Mouse (Mus musculus) cerebellum, adult 9-10 months (tissue): ENCODE data around the gene Osbpl3.
"Not testable (repeated sequence)": the region's sequence is repeated elsewhere in the genome, so short reads cannot be mapped to it uniquely, and the experiment has no call there.

Experiments used
- DNase-seq: peaks from one replicate; pipeline ENCODE4 v3.0.0; 2022

The Osbpl3 gene

DNA sequence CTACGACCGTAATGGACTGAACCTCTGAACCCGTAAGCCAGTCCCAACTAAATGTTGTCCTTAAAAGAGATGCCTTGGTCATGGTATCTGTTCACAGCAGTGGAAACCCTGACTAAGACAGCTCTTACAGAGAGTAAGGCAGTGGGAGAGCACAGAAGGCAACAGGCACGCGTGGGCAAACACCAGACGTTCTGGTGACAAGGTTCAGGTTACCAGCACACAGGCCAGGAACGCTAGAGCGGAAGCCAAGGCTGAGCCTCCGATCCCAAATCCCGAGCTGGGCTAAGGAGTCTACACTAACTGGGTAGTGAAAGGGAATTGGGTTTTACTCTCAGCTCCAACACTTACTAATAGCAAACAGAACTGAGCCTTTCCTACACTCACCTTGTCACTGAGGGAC, 3.8 kb downstream of the Osbpl3 start:
- no peak for DNase-seq

DNA sequence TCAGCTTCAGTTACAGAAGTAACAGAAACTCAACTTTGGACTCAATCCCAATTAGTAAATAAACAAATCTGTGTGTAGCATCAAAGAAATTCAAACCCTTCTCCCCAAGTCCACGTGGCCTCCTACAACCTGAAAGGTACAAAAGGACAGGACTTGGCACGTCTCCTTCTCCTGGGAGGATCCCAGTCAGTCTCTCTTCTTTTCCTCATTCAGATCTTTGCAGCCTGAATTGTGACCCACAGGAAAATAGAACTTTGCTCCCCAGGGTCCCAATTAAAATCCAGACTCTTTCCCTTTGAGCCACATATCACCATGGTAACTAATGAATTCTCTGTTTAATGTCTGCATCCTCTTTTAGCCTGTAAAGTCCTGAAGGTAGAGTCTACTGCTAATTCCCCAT, 10.4 kb downstream of the Osbpl3 start:
- DNase-seq = no peak

DNA sequence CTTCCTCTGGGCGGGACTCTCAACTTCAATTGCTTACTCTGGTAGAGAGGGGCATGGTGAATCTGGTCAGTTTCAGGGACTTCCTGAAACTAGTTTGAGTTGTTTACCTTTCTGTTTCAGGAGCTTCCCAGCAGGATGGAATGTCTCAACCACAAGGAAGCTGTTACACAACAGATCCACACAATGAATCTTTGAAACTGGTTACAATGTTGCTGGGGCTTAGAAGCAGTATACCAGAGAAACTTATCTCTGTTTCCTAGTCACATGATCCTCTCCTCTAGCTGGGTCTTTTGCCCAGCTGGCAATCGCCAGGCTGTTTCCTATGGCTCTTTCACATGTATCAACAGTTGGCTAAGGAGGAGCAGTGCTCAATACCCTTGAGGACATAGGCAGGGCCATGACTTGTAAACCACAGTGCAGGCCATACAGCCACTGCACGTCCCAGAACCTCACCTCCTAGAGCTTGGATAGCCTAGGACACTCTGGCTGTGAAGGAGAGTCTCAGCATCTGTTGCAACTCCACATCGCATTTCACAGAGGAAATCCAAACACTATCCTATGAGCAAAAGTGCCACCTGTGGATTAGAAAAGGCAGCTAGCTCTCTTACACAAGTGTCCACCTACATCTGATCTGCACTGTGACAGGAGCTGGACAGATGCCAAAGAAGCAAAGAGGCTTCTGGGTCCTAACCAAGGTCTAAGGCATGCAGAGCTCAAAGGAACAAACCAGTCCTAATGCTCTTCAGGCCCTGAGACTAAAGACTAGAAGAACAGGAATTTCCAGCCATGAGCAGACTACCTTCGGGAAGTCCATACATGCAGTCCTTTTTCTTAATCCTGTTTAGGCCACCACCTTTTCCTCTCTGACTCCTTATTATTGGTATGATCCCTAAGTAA, 14.8 kb downstream of the Osbpl3 start:
- no peak for DNase-seq

DNA sequence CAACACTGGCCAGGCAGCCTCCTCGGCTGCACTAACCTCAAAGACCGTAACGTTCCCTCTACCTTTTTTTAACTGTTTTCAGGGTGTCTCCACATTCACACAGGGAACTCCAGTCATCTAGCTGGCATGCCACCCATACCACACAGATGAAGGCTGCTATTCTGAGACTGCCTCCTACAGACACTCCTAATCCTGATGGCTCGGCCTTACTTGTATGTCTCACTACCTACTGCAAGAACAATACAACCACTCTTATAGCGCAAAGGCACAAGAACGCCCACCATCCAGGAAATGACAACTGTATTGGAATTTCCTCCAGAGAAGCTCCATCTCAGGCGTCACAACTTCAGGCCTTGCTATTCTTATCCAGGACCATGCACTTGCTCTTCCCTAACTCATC, 15.8 kb downstream of the Osbpl3 start:
- no peak for DNase-seq

DNA sequence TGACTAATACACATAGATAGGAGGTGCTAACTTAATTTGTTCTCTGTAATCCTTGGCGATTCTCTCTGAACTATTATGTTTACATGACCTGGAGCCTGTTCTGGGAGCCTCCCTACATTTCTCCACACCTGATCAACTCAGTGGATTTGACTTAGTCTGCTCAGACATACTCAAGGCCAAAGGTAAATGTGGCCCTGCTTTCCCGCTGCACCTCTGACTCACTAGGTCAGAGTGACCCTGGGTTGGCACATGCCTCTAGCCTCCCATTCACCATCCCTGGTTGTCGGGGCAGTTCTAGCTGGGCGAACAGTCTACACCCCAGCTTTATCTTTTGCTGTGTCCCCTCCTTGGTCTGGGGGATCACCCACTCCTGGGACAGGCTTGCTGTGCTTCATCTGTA, 17.1 kb downstream of the Osbpl3 start:
- not testable (repeated sequence) for DNase-seq

DNA sequence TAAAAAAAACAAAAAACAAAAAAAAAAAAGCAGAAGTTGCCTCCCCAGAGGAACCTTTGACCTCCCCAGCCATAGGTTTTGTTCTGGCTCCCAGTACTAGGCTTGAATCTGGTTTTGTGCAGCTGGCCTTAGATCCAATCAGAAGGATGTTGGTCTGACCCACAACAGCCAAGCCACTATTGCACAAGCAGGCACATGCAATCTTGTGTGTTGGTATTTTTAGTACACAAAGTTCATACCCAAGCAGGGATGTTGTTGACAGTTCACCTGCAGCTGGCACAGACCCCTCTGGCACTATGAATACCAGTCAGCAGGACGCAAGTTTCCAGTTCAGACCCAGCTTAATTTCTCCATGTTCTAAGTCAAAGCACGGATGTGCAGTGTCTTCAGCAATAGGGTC, 18.2 kb downstream of the Osbpl3 start:
- no peak for DNase-seq

DNA sequence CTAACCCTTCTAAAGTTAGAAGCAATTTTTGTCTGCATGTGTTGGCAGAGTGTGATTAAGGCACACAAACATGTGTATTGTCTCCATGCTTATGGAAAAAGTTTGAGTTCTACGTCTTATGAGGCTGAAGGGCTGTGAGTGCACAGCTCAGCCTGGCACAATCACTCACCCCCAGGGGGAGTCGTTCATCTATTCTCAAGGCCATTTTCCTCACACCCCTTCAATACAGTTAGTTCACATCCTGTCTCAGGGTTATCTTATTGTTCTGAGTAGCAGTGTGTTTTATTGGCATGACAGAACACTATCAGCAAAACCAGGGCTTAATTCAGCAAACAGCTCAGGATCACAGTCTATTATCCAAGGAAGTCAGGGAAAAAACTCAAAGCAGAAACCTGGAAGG, 19.3 kb downstream of the Osbpl3 start:
- DNase-seq = no peak

DNA sequence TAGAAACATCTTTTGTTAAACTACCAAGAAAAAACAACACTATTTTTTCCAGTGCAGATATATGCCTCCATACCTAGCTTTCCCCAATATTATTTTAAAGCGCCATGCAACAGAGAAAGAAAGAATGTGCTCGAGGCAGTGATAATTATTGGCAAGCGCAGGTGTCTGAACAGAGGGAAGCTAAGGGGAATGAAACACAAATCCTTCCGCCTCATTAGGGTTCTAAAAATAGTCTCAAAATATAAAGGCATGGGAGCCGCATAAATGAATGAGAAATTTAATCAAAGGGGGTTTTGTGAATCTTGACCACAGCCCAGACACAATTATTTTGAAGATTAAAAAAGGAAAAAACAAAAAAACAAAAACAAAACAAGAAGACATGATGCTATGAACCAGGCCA, 23.5 kb downstream of the Osbpl3 start:
- DNase-seq = peak; percentile 62

DNA sequence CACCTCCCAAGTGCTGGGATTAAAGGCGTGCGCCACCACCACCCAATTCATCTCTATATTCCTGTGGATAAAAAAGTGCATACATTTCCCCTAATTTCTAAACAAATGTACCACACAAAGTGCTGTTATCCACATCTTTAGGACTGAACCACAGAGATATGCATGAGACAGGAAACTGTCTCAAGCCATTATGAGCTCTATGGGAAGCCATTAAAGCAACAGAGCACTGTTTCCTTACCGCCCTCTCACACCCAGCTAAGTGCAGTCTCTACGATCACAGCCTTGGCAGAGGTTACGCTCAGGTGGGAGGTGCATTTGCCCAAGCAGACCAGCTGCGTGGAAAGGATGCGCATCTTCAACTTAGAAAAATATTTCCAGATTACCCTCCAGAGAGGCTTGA, 26.7 kb downstream of the Osbpl3 start:
- no peak for DNase-seq

DNA sequence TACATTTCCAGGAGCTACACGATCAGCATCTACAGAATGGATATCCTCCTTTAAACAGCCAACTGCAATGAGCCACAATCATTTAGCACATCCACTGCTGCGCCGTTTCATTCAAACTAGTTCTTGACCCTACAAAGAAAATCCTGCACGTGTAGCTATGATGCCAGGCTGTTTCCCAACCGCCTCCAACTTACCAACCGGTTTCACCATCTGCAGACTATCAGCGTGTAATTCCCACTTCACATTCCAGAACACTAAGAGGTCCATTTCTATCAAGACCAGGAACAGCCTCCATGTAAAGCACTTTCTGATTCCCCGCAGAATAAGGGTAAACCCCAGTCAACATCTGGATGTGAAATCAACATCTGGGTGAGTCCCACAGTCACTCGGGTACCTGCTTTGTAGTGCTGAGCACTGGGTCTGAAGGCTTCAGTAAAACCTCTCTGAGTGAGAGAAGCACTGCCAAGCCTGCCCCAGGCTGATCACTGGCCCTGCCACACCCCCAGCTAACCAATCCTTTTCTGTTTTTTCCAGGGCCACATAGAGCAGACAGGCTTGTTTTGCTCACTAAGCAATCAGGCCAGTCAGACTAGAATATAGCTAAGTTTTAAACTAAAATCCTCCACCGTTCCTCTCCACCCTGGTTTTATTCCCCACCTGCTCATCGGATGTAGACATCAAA, 28.8 kb downstream of the Osbpl3 start:
- no peak for DNase-seq

DNA sequence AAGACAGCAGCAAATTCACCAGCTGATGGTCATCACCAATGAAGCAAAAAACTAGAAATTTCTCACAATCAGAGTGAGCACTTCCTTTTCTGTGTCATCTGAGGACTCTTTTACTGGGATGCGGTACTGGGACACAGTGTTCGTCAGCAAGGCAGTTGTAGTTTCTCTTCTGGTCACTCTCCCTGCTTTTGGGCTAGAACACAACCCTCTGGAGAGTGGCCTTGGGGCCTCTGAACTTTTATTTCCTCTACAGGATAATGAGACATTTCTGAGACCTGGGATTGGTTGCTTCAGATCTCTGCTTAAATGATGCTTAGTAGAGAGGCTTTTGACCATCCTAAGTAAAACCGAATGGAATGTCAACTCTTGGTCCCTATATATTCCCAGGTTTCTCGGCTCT, 29.4 kb downstream of the Osbpl3 start:
- DNase-seq = no peak

DNA sequence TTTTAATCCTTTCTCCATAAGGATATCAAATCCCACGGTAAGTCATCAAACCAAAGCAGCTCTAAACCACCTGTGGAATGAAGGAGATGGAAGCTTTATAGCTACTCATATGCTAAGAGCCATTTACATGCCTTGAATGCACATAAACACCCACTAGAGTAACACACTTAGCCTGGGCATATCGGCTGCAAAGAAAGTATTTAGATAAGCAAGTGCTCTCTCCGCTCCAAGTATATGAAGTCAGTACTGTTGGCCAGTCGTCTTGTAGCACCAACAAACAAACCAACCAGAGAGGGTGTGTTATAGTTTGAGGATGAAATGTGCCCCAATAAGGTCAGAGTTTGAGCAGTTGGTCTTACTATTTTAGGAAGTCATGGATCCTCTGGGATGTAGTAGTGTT, 31.7 kb downstream of the Osbpl3 start:
- no peak for DNase-seq

DNA sequence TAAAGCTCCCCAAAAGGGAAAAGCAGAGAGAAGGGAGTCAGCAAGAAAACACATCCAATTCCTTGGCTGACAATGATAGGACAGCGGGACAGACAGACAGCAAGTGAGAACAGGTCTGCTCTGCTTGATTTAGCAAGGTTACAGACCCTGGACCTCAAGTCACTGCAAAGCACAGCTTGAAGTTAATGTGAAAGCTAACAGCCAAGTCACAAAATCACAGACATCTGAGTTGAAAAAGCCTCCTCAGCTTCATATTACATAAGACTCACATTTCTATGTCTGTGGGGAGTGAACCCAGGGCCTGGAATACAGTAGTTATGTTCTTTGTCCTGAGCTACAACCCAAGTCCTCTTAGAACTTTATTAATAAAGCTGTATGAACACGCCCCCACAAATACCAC, 35.6 kb downstream of the Osbpl3 start:
- DNase-seq = no peak

DNA sequence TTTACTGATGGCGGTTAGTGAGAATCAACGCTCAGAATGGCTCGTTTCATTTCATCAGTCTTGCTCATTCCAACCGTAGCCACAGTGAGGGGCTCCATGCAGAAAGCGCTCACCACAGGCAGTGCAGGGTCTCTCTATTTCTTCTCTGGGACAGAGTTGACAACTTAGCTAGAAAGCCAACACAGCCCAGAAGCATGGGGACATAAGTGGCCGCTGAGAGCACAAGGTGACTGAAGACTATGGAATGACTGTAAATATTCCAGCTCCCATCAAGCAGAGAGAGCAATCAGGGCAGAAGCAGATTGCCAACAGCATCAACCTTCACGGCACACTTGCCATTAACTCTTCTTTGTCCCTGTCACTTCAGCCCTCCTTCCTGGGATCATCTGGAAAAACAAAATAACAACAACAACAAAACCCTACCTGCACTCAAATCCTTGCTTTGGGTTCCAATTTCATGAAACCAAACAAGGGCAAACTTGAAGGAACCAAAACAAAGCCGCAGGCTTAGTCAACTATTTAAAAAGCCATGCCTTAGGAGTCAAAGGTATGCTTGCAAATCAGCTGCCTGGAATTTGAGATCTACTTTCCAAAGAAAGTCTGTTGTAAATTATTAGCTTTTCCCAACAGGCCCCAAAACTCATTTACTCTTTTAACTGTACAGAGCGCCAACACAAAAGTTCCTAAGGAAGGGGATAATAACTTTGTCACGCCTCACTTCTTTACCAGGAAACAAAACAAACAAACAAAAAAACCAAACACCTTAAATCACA, 36.3 kb downstream of the Osbpl3 start:
- no peak for DNase-seq

DNA sequence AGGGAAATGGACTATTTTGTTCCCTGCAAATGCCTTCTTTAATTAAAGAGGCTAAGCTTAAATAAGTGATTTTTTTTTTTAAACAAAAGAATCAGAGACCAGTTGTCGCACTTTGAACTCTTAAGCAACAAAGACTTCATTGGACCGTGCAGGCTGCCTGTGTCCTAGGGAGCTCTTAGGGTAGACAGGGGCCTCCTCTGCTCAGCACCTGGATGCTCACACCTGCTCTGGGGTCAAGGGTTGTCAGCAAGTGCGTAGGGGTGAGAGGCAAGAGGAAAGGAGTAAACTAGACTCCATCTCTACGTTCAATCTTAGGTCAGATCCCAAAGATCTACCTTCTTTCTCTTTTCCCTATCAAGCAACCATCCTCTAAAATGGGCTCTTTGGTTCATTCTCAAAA, 37.0 kb downstream of the Osbpl3 start:
- DNase-seq = no peak

DNA sequence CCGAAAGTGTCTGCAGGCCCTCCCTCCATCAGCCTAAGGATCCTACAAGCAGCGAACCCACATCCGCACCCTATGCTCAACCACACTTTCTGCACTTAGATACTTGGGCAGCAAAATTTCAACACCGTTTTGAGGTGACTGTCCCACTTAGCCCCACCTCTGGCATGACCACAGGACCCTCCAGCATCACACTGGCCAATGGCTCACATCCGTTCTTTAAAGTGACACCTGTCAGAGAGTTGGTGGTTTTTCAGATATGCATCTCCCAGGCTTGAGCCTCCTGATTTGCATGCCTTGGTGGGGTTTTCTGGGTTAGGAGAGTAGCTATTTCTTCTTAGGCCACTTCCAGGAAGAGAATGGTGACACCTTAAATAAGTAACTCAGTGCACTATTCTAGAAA, 39.1 kb downstream of the Osbpl3 start:
- no peak for DNase-seq

DNA sequence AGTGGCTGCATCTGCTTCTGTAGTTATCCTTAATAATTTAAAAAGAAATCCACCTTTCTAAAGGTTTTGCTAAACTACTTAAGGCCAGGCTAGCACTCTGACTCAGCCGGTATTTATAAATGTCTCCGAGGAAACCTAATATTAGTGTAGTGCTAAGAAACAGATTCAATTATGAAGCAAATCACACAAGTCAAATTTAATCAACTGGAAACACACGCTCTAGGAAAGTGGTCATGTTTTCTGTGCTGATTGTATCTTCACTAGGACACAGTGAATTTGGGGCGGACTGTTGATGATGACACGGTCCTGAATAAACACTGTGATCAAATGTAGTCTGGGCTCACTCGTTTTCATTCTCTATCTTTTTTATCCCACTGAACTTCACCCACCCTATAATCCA, 40.6 kb downstream of the Osbpl3 start:
- no peak for DNase-seq

DNA sequence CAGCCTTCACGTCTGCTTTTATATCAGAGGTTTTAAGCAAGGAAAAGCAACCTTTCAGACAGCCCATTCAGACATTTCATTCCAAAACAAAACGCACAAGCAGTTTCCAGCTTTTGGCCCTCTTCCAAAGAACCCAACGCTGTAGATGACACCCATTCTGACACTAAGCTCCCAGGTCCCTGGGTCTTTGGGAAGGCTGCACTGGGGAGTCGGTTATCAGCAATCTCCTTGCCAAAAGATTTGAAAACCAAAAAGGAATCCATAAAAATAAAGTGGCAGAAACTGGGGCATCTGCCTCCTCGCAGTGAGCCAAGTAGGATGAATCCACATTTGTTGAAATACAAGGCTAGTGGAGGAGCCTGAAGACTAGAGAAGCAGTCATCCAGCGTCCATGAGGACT, 41.5 kb downstream of the Osbpl3 start:
- DNase-seq = peak; percentile 49

DNA sequence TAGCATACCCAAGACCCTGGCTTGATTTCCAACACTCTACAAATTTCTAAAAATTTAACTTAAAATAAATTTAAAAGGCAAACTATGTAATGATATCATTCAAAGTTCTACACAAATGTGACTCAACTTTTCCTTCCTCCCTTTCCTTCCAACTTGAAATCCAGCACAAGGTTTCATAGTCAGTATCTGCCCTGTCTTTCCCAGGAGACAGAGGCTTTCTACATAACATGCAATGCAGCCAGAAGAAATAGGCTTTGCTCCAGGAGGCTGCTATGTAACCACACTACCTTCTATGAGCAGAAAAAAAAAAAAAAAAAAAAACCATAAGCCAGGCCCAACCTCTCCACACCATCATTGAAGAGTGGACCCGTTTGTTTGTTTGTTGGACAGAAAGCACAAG, 42.6 kb downstream of the Osbpl3 start:
- no peak for DNase-seq

DNA sequence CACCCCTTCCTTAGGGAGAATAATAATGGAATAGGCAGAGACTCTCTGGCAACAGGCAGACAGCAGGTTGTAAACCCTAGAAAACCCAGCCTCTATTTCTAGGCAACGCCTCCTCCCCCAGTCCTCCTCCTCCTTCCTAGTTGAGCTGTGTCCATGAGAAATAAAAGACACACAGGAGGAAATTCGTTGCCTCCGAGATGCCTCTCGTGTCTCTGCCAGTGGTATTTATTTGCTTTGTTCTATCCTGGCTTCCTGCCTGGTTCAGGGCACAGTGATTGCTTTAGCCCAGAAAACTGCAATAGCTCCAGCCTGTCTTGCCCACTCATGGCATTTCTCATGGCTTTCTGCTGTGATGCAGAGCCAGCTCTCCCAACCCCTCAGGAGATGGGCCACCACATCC, 43.8 kb downstream of the Osbpl3 start:
- peak; percentile 74 for DNase-seq

DNA sequence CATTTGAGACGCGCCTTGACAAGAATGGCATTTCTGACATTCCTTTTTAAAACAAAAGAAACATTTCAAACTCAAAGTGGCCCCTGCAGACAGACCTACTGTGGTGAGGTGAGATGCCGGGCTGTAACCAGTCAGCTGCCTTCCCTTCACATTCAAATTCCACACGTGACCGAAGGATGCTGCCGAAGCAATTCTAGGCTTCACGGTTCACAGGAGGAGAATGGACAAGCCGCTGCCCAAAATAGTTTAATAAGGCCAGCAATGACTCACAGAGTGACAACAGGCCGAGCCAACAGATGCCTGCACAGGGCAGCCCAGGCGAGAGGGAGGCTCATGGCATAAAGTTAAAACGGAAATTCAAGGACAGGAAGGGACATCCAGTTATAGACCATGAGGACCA, 51.3 kb downstream of the Osbpl3 start:
- DNase-seq = peak; percentile 81

DNA sequence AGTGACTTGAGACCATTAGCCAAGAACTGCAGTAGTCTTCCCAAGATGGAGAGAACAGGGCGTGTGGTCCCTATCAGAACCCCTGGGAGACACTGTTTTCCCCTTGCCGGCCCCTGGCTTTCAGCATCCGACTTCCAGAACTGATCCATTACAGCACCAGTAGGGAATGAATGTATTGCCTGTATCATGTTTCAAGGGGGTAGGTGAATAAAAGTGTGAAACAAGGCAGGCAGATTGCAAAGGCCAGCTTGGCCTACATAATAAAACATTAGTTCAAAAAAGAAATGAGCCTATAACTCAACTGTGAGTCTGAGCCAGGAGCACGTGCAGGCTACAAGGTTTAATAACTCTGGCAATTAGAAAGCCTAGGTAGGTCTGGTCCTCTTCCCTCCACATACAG, 52.5 kb downstream of the Osbpl3 start:
- no peak for DNase-seq

DNA sequence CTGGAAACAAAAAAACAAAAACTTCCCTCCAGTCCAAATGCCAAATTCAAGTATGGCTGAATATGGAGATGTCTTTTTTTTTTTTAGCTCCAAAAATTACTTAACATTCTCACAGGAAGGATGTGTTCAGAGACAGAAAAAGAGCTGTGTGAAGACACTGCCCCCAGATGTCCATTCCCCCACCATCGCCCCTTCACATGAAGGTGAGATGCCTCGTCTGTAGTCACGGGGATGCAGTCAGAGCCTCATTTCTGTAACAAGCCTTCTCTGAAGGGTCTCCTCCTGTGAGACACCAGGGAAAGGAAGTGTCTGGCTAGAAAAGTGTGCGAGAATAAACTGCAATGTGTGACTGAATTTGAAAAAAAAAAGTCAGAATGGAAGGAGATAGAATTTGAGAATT, 53.1 kb downstream of the Osbpl3 start:
- no peak for DNase-seq

DNA sequence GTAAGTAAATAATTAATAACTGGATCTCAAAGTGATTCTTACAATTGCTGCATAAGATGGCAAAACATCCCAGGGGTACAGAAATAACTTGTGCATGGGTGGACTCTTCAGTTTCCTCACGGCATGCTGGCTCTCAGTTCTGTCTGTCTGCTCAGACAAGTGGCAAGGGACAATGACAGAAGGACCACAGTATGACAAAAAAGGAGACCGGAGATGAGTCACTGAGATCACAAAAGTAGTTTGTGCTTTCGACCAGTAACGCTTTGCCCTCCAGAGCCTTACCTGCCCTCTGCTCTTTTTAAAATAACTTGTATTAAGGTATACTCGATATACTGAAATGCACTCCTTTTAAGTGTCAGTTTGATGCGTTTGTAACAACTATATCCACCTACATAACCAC, 55.8 kb downstream of the Osbpl3 start:
- DNase-seq = no peak
